Mouse (Mus musculus) liver, embryonic 13.5 days (tissue): Measurements from ENCODE around the gene Fam78b. TPM values are rescaled to one million over a fixed set of nuclear protein-coding genes. Genes with fewer than 3 reads are reported as not detected.

Experiments used
- ATAC-seq: fragments of 200-750 bp; cut with Nextera tagmentation; 2 replicates; pipeline ENCODE4 v1.8.0; 2017; ENCODE audit warnings: low read depth, mild to moderate bottlenecking, moderate number of reproducible peaks, moderate library complexity
- DNase-seq: peaks from one replicate; pipeline ENCODE4 v3.0.0; 2022
- H3K27ac ChIP-seq: fragments of 300-500 bp; sonication (generic); 2 replicates; pipeline ENCODE4 v1.5.1; 2015; ENCODE audit warnings: moderate library complexity, mild to moderate bottlenecking, inconsistent platforms
- H3K27me3 ChIP-seq: fragments of 300-500 bp; sonication (generic); 2 replicates; pipeline ENCODE4 v1.6.1; 2015; ENCODE audit warnings: mild to moderate bottlenecking, inconsistent platforms
- H3K36me3 ChIP-seq: fragments of 300-500 bp; sonication (generic); 2 replicates; pipeline ENCODE4 v1.6.1; 2015; ENCODE audit warnings: mild to moderate bottlenecking, inconsistent platforms
- H3K4me1 ChIP-seq: fragments of 300-500 bp; sonication (generic); replicated peaks from 2 replicates; pipeline ENCODE4 v1.6.1; 2015; ENCODE audit warnings: inconsistent platforms
- H3K4me2 ChIP-seq: fragments of 300-500 bp; sonication (generic); 2 replicates; pipeline ENCODE4 v1.6.1; 2015; ENCODE audit warnings: inconsistent platforms, mild to moderate bottlenecking, moderate library complexity
- H3K4me3 ChIP-seq: fragments of 300-500 bp; sonication (generic); replicated peaks from 2 replicates; pipeline ENCODE4 v1.5.1; 2015; ENCODE audit warnings: mild to moderate bottlenecking, inconsistent platforms
- H3K9ac ChIP-seq: fragments of 300-500 bp; sonication (generic); 2 replicates; pipeline ENCODE4 v1.6.1; 2015; ENCODE audit warnings: mild to moderate bottlenecking, inconsistent platforms
- H3K9me3 ChIP-seq: fragments of 300-500 bp; sonication (generic); replicated peaks from 2 replicates; pipeline ENCODE4 v1.6.1; 2016; ENCODE audit warnings: inconsistent platforms
- WGBS: fragments of 180-500 bp; shearing (Covaris S2); methylation state at CpG from one replicate; pipeline ENCODE4 v1.1.7; 2015; ENCODE audit not compliant: insufficient replicate concordance; 5-methylcytosine and 5-hydroxymethylcytosine counted together
- polyA plus RNA-seq: library from polyadenylated mRNA; unstranded; fragments of >200 nt; fragmentation: Nextera tagmentation; extraction: Ambion mirVana; gene quantifications from 2 replicates; pipeline ENCODE4 v1.2.1, GENCODE M21; 2015

Fam78b gene
- polyA plus RNA-seq, 1 experiment from 2014 or later = 0.07 TPM

DNA sequence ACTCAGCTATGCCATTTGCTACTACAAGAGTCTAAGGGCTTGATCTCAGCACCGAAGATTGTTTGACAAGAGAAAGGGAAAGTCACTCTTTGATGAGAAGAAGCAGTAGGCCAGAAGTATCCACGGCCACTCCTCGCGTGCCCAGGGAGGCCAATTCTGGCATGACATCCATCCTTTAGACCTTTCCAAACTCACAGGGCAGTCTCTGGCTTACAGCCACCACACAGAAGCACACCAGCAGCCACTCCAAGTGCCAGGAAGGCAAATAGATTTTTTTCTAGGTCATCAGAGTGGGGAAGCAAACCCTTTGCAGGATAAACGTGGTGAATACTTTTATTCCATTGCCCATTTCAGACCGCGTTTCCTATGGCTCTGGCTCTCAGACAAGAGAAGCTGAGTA is 97.5 kb downstream of the Fam78b start:
- H3K4me2 ChIP-seq = no peak overlapping the region
- H3K4me3 ChIP-seq = no peak overlapping the region
- no peak for DNase-seq
- H3K9ac ChIP-seq = no peak overlapping the region
- no peaks in the 10 kb centered on the region for H3K36me3 ChIP-seq
- no peaks in the 10 kb centered on the region for H3K4me1 ChIP-seq
- no peak overlapping the region for H3K27ac ChIP-seq
- H3K27me3 ChIP-seq = no peaks in the 10 kb centered on the region
- no peak for ATAC-seq
- 74% methylated on average over 7 of the region's 7 CpGs for WGBS
- no peaks in the 10 kb centered on the region for H3K9me3 ChIP-seq

DNA sequence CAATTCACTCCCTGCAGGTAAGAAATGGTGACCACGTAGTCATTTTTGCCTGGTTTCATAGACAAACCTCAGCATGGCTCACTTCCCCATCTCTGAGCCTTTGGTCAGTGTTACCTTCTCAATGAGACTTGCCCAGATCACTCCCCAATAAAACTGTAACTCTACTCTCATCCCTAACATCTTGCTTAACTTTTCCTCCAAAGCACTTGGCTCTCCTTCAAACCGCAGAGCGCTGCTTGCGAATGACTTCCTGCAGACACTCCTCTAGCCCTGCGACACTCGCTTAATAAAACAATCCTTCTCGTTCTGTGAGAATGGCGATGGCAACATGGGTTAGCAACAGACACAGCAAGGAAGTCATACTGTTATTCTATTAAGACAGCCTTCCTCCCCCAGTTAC is 100.8 kb downstream of the Fam78b start:
- H3K36me3 ChIP-seq = no peaks in the 10 kb centered on the region
- H3K9me3 ChIP-seq = no peaks in the 10 kb centered on the region
- ATAC-seq (no peak), DNase-seq (no peak)
- no peak overlapping the region for H3K4me3 ChIP-seq
- H3K9ac ChIP-seq = no peak overlapping the region
- H3K4me2 ChIP-seq = no peak overlapping the region
- H3K4me1 ChIP-seq = no peaks in the 10 kb centered on the region
- 62% methylated on average over 8 of the region's 8 CpGs for WGBS
- no peak overlapping the region for H3K27ac ChIP-seq
- no peaks in the 10 kb centered on the region for H3K27me3 ChIP-seq

DNA sequence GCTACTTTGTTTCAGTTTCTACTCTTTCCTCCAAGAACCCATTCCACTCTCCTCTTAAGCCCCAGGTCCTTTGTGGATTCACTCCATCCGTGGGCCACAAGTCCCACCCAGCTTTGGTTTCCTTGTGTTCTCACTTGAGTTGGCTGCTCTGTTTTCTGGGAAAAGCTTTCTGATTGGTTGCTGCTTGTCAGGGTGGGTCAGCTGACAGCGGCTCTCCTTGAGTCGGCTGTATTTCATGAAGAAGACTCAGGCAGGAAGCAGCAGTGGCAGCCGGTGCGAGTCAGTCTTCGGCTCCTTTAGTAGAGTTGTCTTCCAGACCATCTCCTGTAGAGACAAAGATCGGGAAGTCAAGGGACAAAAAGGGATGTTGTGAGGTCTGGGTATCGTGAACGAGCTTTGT is 101.3 kb downstream of the Fam78b start:
- no peak overlapping the region for H3K4me3 ChIP-seq
- no peaks in the 10 kb centered on the region for H3K9me3 ChIP-seq
- 63% methylated on average over 9 of the region's 9 CpGs for WGBS
- no peak overlapping the region for H3K27ac ChIP-seq
- H3K9ac ChIP-seq = no peak overlapping the region
- no peak overlapping the region for H3K4me2 ChIP-seq
- ATAC-seq (no peak), DNase-seq (no peak)
- H3K36me3 ChIP-seq = no peaks in the 10 kb centered on the region
- no peaks in the 10 kb centered on the region for H3K4me1 ChIP-seq
- no peaks in the 10 kb centered on the region for H3K27me3 ChIP-seq

DNA sequence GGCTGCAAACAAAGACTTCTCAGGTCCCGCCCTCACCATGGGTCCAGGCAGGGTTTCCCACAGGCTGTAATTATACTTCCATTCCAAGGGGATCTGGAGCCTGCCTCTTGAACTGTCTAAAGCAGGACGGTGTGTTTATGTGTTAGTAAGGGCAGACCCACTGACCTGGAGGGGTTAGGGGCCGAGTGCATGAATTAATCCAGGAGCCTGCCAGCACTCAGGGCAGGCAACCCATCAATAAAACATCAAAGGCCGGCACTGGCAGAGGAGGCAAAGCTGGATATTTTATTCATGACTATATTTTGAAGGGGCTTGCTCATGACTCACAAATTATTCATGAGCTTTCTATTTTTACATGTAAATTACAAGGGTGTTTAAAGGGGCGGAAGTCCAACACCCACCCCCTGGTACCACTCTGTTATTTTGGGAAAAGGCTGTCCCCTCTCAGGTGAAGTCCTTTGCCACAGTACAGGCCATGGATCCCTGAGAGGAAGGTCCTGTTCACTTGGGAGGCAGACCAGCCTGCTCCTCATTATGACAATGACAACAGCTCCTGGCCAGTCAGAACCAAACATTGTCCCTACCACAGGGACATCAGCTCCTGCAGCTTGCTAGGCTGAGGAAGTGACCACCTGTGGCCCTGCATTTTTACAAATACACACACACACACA is 103.9 kb downstream of the Fam78b start:
- Histone ChIP-seq H3K9ac (no peak overlapping the region), H3K36me3 (no peaks in the 10 kb centered on the region), H3K9me3 (no peaks in the 10 kb centered on the region), H3K4me1 (no peaks in the 10 kb centered on the region), H3K27ac (no peak overlapping the region), H3K4me2 (no peak overlapping the region), H3K4me3 (no peak overlapping the region), H3K27me3 (no peaks in the 10 kb centered on the region)
- DNase-seq (no peak), ATAC-seq (no peak)
- 45% methylated on average over 5 of the region's 5 CpGs for WGBS

DNA sequence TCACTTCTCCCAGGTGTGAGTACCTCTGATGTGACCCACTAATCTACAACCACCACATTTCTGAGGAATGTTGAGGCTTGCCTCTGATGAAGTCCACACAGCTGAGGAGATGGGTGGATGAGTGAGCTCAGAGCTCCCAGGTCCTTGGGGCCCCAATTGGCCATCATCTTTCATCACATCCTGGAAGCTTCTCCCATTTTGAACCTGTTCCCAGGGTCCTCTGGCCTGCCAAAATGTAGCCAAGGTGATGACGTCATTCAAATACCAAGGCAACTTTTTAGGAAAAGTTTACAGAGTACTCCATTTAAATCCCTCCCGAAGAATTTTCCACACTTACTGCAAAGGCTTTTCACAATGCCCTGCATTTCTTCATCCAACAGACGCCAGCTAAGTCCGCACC is 104.7 kb downstream of the Fam78b start:
- DNase-seq (no peak), ATAC-seq (no peak)
- Histone ChIP-seq H3K9ac (no peak overlapping the region), H3K27me3 (no peaks in the 10 kb centered on the region), H3K4me2 (no peak overlapping the region), H3K36me3 (no peaks in the 10 kb centered on the region), H3K4me3 (no peak overlapping the region), H3K9me3 (no peaks in the 10 kb centered on the region), H3K4me1 (no peaks in the 10 kb centered on the region), H3K27ac (no peak overlapping the region)
- 63% methylated on average over 4 of the region's 4 CpGs for WGBS

DNA sequence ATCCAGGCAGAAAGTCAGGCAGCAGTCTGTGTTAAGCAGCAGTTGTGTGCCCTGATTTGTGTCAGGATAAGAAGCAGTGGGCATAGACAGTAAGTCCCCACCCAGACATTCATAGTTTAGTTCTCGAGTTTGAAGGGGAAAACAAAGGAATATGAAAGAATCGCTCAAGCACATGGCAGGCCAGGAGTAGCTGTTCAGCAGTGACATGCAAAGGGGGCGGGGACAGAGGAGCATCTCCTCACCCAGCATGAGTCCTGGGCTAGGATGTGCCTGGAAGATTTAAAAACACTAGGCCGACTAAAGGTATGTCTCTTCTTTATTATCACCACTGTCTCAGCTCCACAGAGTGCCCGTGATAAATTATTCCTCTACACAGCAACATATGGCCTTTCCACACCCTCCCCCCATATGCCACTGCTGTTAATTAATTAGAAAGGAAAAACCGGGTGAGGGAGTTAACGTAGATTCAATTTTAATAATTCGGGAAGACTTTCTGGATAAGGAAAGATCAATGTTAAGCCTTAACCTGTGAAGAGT is 107.8 kb downstream of the Fam78b start:
- ATAC-seq = no peak
- no peak for DNase-seq
- Histone ChIP-seq H3K9me3 (no peaks in the 10 kb centered on the region), H3K36me3 (no peaks in the 10 kb centered on the region), H3K4me2 (no peak overlapping the region), H3K27me3 (no peaks in the 10 kb centered on the region), H3K27ac (no peak overlapping the region), H3K9ac (no peak overlapping the region), H3K4me3 (no peak overlapping the region), H3K4me1 (no peaks in the 10 kb centered on the region)
- 65% methylated on average over 8 of the region's 8 CpGs for WGBS

DNA sequence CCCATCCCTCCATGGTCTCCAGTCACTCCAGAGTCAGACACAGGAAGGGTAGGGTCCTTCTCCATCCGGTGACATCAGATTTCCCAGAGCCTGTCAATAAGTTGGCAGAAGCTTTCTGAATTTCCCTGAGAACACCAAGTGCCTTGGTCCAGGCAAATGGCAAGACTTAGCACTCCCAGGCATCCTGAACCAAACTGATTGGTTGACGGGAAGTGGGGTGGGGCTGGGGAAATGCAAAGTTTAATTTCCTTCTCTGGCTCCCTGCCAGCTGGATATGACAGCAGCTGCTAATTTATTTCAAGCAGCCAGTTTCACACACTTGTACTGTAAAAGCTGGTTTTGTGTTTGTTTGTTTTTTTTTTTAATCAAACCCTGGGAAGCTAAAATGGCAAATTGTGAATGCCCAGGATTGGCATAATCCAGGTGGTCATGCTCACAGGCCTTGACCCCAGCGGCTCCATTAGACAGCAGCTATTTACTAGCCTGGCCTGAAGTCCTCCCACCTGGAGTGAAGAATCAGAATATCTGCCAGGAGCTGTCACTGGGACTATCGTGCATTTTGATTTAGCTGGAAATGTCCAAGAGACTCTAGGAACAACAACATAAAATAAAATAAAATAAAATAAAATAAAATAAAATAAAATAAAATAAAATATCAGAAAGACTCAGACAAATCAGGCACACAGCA is 113.3 kb downstream of the Fam78b start:
- 47% methylated on average over 4 of the region's 4 CpGs for WGBS
- Histone ChIP-seq H3K27me3 (no peaks in the 10 kb centered on the region), H3K4me2 (no peak overlapping the region), H3K27ac (no peak overlapping the region), H3K4me1 (no peaks in the 10 kb centered on the region), H3K36me3 (no peaks in the 10 kb centered on the region), H3K9me3 (no peaks in the 10 kb centered on the region), H3K9ac (no peak overlapping the region), H3K4me3 (no peak overlapping the region)
- no peak for ATAC-seq
- no peak for DNase-seq

DNA sequence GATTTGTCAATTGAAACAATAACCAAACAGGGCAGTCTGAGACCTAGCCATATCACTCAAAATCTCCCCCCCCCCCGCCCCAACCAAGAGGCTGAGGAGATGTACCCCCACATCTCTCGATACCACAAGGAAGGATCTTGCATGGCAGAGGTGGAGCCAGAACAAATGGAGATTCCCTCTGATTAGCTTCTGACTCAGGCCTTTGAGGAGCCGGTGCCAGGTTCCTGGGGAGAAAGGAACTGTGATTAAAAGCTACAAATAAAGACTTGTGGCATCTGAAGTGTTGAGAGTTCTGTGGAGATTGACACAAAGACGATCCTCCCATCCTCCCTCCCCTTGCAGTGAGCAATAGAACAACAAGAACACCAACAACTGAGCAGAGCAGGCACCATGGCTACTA is 113.9 kb downstream of the Fam78b start:
- H3K9ac ChIP-seq = no peak overlapping the region
- no peak overlapping the region for H3K27ac ChIP-seq
- DNase-seq (no peak), ATAC-seq (no peak)
- no peak overlapping the region for H3K4me2 ChIP-seq
- no peaks in the 10 kb centered on the region for H3K36me3 ChIP-seq
- no peaks in the 10 kb centered on the region for H3K27me3 ChIP-seq
- no peak overlapping the region for H3K4me3 ChIP-seq
- WGBS = 16% methylated on average over 4 of the region's 4 CpGs
- no peaks in the 10 kb centered on the region for H3K9me3 ChIP-seq
- no peaks in the 10 kb centered on the region for H3K4me1 ChIP-seq

DNA sequence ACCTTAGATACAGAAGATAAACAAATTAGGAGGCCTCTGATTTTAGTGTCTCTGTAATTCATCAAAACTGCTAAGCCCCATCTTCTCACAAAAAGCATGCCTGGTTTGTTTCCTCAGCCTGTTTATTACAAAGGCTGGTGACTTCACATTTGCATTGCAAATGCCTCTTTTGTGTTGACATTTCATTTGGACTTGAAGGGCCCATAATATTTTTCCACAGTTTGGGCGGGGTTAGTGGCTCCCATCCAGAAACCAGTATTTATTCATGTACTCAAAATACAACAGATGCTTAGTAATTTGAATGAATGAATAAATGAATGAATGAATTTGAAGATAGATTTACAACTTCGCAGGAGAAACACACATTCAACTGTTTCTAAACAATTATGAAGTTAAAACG is 115.5 kb downstream of the Fam78b start:
- no peaks in the 10 kb centered on the region for H3K4me1 ChIP-seq
- H3K4me2 ChIP-seq = no peak overlapping the region
- H3K9me3 ChIP-seq = no peaks in the 10 kb centered on the region
- H3K27me3 ChIP-seq = no peaks in the 10 kb centered on the region
- no peak for DNase-seq
- H3K4me3 ChIP-seq = no peak overlapping the region
- no peak overlapping the region for H3K9ac ChIP-seq
- WGBS = 63% methylated on average over 3 of the region's 3 CpGs
- no peak for ATAC-seq
- H3K36me3 ChIP-seq = no peaks in the 10 kb centered on the region
- no peak overlapping the region for H3K27ac ChIP-seq

DNA sequence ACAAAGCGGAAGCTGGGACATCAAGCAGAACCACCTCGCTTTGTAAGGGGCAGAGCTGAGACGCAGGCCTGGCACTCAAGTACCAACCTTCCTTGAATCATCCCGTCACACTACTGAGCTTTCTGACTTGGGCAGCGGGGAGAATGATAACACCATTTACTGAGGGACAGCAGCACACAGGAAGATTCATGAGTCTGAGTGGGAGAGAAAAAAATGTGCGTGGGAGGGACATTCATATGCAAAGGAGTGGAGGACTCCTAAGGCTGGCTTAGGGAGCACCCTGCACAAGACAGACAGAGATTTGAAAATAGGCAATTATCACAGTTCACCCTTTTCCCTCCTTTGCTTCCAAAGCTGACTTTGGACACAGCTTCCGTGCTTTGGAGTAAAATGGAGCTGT is 117.8 kb downstream of the Fam78b start:
- H3K9ac ChIP-seq = no peak overlapping the region
- H3K27me3 ChIP-seq = no peaks in the 10 kb centered on the region
- H3K27ac ChIP-seq = no peak overlapping the region
- no peak for DNase-seq
- H3K4me1 ChIP-seq = no peaks in the 10 kb centered on the region
- no peaks in the 10 kb centered on the region for H3K36me3 ChIP-seq
- no peak overlapping the region for H3K4me3 ChIP-seq
- WGBS = 68% methylated on average over 7 of the region's 7 CpGs
- no peaks in the 10 kb centered on the region for H3K9me3 ChIP-seq
- H3K4me2 ChIP-seq = no peak overlapping the region
- no peak for ATAC-seq

DNA sequence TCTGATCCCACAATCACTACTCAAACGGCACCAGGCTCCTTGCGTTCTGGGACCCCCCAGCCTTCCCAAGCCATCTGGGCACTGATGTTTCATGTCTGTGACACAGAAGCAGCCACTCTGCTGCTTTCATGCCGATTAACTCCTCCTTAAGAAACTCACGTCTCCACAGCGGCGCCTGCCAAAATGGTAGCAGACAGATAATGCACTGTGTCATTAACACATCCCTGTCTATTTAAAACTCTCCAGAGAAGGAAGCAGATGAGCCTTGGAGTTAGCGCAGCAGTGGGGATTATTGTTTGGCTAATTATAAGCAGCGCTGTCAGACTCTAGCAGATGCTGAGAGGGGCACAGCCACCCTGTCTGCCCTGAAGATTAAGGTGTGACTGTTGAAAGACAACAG is 118.2 kb downstream of the Fam78b start:
- H3K27ac ChIP-seq = no peak overlapping the region

DNA sequence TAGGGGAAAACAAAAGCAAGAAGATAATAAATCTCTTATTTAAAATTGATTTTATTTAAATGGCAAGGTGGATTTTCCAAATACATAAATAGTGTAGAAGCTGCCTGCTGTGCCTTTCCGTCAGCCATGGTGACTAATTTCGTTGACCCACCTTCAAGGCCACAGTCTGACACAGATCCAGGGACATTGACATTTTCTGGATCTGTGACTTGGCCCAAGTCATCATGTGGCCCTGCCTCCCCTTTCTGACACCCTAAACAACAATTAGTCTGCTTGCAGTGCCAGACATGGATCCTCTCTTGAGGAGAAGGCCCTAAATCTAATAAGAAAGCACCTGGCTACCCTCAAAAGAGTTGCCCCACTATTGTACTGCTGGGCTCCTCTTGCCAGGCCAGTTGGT is 121.2 kb downstream of the Fam78b start:
- no peak overlapping the region for H3K9ac ChIP-seq
- H3K27me3 ChIP-seq = no peaks in the 10 kb centered on the region
- no peaks in the 10 kb centered on the region for H3K36me3 ChIP-seq
- H3K4me1 ChIP-seq = no peaks in the 10 kb centered on the region
- ATAC-seq (no peak), DNase-seq (no peak)
- no peak overlapping the region for H3K4me2 ChIP-seq
- H3K9me3 ChIP-seq = no peaks in the 10 kb centered on the region
- H3K27ac ChIP-seq = no peak overlapping the region
- WGBS = 65% methylated on average over 2 of the region's 2 CpGs
- no peak overlapping the region for H3K4me3 ChIP-seq

More for the DNA sequence above, 118.2 kb downstream of the Fam78b start:
- DNase-seq (no peak), ATAC-seq (no peak)
- H3K27me3 ChIP-seq = no peaks in the 10 kb centered on the region
- H3K36me3 ChIP-seq = no peaks in the 10 kb centered on the region
- H3K4me1 ChIP-seq = no peaks in the 10 kb centered on the region
- WGBS = 64% methylated on average over 8 of the region's 8 CpGs
- no peak overlapping the region for H3K9ac ChIP-seq
- H3K4me2 ChIP-seq = no peak overlapping the region
- no peak overlapping the region for H3K4me3 ChIP-seq
- no peaks in the 10 kb centered on the region for H3K9me3 ChIP-seq
